Mouse (Mus musculus) hindlimb bud, embryonic 11.5 days (tissue): Measurements from ENCODE around the gene Wnt10a.

Experiments
- DNase-seq: peaks from one replicate; pipeline ENCODE4 v3.0.0-alpha.2; 2012; ENCODE audit warnings: low read depth, low spot score; ENCODE audit errors: extremely low spot score

Wnt10a gene

DNA sequence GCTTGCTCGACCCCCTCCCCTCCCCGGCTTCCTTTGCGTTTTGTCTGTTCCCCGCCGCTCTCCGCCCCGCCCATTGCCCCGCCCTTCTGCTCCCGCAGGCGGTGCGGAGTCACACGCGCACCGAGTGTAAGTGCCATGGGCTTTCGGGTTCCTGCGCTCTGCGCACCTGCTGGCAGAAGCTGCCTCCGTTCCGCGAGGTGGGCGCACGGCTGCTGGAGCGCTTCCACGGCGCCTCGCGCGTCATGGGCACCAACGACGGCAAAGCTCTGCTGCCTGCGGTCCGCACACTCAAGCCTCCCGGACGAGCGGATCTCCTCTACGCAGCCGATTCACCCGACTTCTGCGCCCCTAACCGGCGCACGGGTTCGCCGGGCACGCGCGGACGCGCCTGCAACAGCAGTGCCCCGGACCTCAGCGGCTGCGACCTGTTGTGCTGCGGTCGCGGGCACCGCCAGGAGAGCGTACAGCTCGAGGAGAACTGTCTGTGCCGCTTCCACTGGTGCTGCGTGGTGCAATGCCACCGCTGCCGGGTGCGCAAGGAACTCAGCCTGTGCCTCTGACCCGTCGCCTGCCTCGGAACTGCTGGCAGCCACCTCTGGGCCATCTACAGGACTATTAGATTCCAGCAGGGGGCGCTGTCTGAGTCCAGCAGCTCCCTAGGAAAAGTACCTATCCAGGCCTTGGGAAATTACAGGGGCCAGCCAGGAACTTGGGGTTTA, 7.1 kb upstream of the Wnt10a start:
- DNase-seq = no peak

DNA sequence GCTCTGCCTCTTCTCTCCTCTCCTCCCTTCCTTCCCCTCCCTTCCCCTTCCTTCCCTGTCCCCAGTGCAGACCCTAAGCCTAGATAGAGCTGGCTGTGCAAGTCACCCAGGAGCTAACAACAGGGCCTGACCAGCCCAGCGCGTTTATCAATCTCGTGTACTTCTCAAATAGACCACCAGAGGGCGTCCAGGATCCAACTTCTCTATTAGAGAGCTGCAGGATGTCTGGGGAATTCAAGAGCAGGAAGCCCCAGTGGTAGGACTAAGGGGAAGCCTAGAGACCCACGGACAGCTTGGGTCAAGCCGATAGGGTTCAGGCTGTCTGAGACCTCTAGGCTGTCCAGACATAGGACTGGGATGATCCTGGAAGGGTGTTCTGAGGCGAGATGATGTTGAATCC, 3.5 kb upstream of the Wnt10a start:
- DNase-seq = peak; percentile 85

DNA sequence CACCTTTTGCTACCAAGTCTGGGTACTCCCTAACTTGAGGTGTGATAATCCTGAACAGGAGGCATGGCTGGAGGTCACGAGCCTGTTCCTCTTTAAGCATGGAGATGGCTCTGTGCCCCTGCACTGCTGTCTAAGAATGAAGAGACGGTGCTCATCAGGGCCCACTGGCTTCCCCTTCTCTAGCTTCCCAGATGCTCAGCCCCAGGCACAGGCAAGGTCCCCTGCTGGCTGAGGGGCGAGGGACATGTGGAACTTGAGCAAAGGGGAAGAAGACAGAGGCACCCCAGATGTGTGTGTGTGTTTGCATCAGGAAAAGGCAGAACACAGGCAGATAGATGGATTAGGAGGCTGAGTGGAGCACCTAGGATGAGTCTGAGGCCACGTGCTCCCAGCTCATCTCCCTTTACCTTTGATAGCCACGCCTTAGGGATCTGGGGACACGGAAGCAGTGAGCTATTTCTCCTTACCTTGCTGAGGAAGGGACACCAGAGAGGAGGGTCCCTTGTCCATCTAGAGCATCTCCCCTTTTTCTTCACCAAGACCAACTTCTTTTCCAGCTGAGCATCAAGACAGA, 2.6 kb upstream of the Wnt10a start:
- no peak for DNase-seq

DNA sequence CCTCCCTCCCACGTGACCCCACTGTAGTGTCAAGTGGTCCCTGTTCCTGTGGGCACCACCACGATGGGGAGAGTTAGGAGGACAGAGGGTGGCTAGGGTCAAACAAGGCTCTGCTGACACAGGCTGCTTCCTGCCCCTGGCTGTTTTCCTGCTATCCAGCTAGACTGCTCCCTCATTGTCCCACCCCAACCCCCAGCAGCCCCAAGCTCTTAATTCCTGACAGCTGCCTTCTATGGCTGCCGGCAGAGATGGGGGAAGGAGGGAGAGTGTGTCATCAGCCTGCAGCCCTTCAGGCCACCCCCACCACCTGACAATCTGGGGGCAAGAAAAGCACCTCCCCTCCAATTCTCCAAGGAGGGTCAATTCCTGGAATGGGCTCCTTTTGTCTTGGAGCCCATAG, 1.2 kb upstream of the Wnt10a start:
- DNase-seq = no peak

DNA sequence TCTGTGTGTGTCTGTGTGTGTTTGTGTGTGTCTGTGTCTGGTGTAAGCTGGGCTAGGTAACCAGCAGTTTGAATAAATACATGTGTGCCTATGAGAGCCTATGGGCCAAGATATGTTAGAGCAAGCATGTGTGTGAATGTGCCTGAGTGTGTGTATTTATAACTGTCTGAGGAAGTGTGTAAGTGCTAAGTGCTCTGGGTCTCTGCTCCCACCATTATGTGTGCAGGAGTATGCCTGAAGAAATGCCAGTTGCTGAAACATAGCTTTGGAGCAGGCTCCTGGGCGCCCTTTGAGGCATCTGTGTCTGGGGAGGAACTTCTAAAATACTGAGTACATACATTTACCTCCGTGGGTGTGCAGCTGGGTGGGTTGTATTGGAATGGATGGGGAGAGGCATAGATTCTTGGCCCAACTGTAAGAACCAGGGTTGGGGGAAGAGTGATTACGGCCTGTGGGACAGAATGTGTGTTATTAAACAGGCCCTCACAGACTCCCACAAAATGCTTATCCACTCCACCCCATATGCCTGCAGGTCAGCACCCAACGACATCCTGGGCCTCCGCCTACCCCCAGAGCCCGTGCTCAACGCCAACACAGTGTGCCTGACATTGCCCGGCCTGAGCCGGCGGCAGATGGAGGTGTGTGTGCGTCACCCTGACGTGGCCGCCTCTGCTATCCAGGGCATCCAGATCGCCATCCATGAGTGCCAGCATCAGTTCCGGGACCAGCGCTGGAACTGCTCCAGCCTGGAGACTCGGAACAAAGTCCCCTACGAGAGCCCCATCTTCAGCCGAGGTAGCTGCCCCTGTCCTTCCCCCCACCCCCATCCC, 1.7 kb downstream of the Wnt10a start:
- no peak for DNase-seq

DNA sequence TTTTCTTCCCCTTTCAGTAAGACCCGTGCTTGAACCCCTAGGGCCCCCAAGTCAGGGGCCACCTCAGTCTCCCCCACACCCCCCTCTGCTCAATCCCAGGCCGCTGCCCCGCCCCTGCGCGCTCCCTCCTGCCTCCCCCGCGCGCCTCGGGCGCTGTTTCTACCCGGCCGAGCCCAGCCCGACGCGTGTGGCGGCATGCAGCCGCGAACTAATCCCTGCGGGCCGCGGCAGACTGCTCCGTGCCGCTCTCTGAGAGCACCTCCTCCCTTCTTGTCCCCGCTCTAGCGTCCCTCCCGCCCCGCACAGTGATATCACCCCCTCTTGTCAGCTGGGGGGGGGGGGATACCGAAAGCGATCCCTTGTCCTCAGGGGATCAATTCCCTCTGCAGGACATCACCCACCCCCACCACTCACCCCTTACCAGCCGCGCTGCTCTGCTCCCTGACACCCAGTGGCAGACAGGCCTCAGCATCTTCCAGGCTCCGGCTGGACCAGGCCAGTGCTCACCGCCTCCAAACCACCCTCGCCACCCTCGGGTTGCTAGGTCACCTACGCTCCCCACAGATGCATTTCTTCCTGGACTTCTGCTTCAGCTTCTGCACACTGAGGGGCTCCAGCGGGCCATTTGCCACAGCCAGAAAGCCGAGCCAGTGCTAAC, 3.3 kb downstream of the Wnt10a start:
- no peak for DNase-seq

DNA sequence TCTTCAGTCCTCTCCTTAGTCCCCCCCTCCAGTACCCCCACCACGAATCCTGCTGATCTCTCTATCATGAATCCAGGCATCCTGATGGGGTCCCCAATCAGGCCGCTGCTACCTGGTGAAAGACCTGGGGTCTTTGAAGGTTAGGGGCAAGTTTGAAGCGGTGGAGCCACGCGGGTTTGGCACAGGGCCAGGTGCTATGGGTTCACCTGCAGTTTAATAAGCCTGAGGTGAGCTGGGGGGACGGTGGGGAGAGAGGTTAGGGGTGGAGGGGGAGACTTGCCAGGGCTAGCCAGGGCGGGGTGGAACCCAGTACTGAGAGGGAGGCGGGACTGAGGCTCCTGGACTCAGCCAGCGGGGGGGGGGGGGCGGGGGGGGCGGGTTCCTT, 3.8 kb downstream of the Wnt10a start:
- DNase-seq = no peak

DNA sequence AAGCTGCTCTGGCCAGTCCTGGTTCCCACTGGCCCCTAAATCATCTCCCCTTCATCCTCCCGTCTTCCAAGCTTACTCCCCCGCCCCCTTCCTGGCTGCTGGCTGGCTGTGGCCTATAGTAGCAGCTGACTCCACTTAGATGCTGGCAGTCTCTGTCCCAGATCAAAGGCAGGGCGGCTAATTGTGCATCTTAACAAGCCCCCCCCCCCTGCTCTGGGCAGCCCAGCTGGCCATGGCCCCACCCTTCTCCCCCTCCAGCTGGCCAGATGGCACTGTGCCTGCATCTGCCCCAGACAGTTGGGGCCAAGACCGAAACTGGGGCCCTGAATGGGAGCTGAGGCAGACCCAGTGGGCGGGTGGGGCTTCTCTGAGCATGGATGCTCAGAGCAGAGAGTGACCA, 6.1 kb downstream of the Wnt10a start:
- no peak for DNase-seq

DNA sequence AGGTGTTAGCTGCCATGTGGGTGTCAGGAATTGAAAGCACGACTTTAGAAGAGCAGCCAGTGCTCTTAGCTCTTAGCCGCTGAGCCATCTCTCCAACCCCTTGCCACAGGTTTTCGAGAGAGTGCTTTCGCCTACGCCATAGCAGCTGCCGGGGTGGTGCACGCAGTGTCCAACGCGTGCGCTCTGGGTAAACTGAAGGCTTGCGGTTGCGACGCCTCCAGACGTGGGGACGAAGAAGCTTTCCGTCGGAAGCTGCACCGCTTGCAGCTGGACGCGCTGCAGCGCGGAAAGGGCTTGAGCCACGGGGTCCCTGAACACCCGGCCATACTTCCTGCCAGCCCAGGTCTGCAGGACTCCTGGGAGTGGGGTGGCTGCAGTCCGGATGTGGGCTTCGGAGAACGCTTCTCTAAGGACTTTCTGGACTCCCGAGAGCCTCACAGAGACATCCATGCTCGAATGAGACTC, 9.1 kb downstream of the Wnt10a start:
- DNase-seq = no peak

DNA sequence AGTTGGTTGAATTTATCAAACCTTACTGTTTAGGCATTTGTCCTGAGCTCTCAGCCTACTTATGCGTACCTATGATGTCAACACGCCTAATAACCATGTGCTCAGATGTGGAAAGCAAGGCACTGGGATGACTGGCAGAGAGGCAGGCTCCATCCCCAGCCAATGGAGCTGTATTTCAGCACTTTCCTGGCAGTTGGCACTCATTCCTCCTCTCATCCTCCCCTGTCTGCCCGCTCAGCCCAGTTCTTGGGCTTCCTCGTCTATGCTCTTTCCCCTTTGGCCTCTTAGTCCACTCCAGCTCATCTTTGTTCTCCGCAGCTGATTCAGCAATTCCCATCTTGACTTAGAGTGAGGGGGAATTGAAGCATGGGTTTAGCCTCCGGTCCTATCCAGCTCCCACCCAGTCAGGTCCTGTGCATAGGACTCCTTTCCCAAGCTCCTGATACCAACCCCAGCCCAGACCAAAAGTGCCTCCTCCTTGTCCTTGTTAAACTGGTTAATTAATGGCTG, 10.4 kb downstream of the Wnt10a start:
- DNase-seq = no peak

DNA sequence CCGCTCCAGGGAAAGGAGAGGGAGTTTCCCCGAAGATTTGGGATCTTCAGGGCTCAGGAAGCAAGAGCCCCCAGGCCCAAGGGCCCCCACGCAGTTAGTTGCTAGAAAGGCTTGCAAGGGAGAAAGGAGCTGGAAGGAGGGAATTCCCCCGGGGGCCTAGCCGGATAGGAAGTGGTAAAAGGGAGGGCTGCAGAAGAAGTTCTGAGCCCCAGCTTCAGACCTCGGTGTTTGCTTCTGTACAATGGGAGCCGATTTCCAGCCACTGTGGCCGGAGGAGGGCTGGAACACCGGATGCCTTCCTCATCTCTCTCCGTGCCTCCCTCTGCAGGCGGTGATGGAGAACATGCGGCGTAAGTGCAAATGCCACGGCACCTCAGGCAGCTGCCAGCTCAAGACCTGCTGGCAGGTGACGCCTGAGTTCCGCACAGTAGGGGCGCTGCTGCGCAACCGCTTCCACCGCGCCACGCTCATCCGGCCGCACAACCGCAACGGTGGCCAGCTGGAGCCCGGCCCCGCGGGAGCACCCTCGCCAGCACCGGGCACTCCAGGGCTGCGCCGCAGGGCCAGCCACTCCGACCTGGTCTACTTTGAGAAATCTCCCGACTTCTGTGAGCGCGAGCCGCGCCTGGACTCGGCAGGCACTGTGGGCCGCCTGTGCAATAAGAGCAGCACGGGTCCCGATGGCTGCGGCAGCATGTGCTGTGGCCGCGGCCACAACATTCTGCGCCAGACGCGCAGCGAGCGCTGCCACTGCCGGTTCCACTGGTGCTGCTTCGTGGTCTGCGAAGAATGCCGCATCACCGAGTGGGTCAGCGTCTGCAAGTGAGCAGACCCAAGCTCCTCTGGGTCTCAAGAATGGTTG, 11.7 kb downstream of the Wnt10a start:
- no peak for DNase-seq

DNA sequence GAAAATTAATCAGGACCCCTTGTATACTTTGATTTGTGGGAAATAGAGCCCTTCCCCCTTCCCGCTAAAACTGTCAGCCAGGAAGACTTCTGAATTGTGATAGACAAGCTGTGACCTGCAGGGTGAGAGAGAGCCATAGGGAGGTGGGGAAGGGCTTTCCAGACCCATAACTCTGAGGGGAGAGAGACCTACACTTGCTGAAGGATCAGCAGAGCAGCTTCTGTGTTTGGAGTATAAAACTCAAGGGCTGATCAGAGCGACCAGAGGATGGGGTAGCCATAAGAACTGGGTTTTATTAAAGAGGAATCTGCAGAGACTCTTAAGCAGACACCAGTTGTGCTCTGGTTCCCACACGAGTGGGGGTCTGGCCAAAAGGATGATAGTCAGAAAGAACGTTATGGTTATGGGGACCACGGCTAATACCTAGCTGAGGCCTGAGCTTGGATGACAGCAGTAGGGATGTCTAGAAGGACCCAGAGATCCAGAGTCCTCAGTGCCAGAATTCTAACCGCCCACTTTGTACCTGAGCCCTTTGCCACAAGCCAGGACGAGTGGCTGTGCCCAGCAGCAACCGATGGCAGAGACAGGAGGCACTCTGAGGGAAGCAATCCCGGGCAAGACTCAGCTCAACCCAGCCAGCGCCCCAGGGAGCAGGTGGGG, 13.0 kb downstream of the Wnt10a start:
- DNase-seq = no peak

DNA sequence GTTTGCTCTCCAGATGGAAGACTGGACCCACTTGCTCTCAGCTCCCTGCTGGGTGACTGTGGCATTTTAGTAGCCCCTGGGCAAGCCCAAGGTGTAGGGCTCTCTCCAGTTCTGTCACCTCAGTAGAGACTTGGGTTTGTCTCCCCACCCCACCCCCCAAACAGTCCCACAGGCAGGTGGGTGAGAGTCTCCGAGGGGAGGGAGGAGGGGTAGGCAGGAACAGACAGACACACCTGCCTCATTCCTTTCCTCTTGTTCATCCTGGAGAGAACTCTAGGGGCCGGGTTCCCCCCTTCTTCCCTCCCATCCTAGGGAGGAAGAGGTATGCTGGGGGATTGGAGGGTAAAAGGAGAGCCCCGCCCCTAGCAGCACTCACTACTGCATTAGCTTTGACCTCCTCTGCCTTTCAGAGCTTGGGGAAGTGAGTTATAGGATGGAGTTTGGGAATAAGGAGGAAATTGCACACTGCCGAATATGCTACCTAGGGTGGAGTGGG, 14.1 kb downstream of the Wnt10a start:
- DNase-seq = no peak

DNA sequence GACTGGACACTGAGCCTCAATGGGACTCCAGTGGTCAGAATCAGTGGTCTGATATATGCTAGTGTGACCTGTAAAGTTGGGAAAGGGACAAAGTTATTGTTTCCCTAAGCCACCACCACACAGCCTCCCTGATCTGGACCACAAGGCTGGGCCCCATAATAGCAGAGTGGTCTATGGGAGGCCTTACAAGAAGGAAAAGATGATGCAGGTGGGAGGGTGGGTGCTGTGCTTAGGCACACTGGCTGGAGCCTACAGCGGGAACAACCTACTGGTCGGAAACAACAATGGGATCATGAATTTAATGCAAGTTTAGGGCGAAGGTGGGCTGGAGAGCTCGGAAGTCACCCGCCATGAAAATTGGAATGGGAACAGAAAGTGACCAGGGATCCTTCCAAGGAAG, 14.5 kb downstream of the Wnt10a start:
- no peak for DNase-seq

DNA sequence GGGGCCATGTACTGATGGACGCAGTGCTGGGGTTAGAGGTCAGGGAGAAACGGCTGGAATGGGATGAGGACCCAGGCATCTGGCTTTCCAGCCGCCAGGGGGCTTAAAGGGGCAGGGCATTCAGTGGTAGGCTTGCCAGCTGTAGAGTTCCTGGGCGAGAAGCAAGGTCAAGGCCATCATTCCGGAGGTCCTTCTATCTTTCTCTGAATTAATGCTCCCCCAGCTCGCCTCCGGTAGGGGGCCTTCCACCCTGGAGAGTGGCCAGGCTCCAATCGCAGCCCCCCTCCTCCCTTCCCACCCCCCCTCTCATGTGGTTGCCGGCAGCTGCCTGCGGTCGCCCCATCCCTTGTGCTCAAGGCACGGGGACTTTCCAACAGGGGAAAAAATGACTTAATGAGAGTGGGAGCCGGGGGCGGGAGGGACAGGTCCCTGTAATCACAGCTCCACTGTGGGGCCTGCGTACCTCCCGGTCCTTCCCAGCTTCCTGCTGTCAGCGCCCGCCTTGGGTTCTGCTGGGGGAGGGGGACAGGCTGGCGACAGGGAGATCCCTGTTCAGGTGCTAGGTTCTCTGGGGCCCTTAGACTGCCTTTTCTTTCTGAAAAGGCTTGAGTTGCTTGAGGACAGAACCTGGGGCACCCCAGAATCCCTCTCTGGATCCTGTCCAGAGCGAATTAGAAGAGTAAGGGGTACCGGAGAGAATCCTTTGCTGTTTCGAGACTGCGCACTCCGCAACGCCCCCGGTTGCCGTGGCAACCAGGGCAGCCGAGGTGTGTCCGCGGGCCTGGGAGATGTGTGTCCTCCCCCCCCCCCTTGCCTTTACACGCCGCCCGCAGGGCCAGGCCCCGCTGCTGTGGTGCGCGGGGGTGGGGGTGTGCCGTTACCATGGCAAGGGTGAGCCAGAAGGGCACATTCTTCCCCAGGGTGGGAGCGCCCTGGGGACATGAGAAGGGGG, 15.3 kb downstream of the Wnt10a start:
- DNase-seq = no peak

DNA sequence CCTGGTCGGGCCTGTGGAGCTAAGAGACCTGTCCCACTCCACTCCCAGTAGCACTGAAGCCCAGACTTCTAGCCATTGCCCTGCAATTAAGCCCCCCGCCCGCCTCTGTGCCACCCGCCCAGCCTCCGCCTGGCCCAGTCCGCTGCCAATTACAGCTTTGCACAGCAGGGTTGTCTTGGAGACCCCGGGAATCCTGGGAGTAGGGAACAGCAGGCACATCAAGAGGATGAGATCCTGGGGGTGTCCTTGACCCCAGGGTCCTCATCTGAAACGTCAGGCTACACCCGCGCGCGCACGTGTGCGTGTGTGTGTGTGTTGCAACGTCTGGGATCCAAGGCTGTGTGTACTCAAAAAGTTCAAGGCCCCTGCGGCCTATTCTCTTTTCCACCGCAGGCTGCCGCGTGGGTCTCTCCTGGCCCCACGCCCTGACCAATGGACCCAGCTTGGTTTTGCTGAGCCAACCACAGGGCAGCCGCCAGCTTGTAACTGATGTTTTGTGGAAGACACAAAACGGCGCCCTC, 16.3 kb downstream of the Wnt10a start:
- DNase-seq = no peak

DNA sequence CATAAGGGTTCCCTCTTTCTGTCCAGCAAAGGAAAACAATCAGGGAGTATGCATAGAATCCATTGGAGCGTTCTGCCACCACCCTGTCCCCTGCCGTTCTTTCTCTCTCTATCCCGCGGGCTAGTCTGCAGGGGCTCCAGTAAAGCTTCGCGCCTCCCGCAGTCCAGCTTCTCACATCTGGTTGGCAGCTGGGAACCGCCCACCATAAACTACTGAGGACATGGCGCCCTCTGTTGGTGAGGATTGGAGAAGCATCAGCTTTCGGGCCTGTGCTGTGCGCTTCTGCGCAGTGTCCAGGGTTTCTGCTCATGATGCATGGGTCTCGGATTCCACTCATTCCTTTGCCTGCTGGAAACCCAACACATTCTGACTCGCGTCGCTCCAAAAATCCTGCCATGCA, 16.8 kb downstream of the Wnt10a start:
- peak; percentile 97 for DNase-seq

DNA sequence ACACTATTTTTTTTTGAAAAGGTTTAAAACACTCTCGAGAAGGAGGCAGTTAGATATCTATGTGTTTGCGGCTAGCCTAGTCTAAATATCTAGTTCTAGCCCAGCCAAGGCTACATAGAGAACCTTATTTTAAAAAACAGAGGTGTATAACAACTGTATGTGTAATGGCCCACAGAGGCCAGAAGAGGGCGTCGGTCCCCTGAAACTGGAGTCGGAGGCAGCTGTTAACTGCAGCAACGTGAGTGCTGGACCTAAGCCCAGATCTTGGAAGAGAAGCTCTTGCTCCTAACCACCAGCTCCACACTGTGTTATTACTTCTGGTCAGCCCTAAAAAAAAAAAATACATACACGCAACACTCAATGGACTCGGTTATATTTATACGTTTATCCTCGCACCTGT, 17.7 kb downstream of the Wnt10a start:
- no peak for DNase-seq
